Comparison of ENCODE assay signal across 8 mouse cellular contexts in genomic region chr2:4558651-4559203, GRCm38 (mm10).
DNase-seq lines count a peak whose midpoint lies in the region; ATAC-seq and TF ChIP-seq lines count a peak whose summit lies in the region.

No protein-coding gene starts in this region.

- no peak for DNase-seq in kidney, postnatal 4 days
- DNase-seq in lung, postnatal 10 days, result peak; percentile 30
- no peak for DNase-seq in thymus, postnatal 10 days (ENCODE audit: low spot score in 2 of 2)
- DNase-seq in urinary bladder, adult 2 months (ENCODE audit: low spot score), result no peak

- H3K27ac ChIP-seq in kidney, embryonic 16.5 days (ENCODE audit: low read length), result peak overlapping the region; percentile 96
- peak overlapping the region; percentile 85 for H3K27ac ChIP-seq in bone marrow macrophage, adult 2 months (ENCODE audit: insufficient read depth, low read depth, low read length)
- H3K27ac ChIP-seq in heart, embryonic 16.5 days (ENCODE audit: low read length), result peak overlapping the region; percentile 98

- no peaks in the 10 kb centered on the region for H3K36me3 ChIP-seq in kidney, embryonic 16.5 days (ENCODE audit: insufficient read depth, low read length)
- no peaks in the 10 kb centered on the region for H3K36me3 ChIP-seq in heart, embryonic 16.5 days (ENCODE audit: control insufficient read depth, insufficient read depth)

- peak overlapping the region; percentile 72 for H3K9ac ChIP-seq in kidney, embryonic 16.5 days (replicated peaks; ENCODE audit: low read length)
- peak overlapping the region; percentile 84 for H3K9ac ChIP-seq in heart, embryonic 16.5 days (ENCODE audit: low read length)

- peak overlapping the region; percentile 65 for H3K4me3 ChIP-seq in kidney, embryonic 16.5 days (ENCODE audit: low read length)
- peak overlapping the region; percentile 76 for H3K4me3 ChIP-seq in bone marrow macrophage, adult 2 months (ENCODE audit: insufficient read depth, low read length)
- peak overlapping the region; percentile 71 for H3K4me3 ChIP-seq in heart, embryonic 16.5 days (ENCODE audit: low read length)

- peak overlapping the region; percentile 78 for H3K4me2 ChIP-seq in kidney, embryonic 16.5 days (replicated peaks; ENCODE audit: low read depth, low read length)
- peak overlapping the region; percentile 69 for H3K4me2 ChIP-seq in heart, embryonic 16.5 days (ENCODE audit: low read depth, low read length)

- peaks cover 71% of the 10 kb centered on the region for H3K4me1 ChIP-seq in kidney, embryonic 16.5 days (ENCODE audit: insufficient read depth, low read length)
- peaks cover 54% of the 10 kb centered on the region for H3K4me1 ChIP-seq in bone marrow macrophage, adult 2 months (ENCODE audit: control insufficient read depth, insufficient read depth, low read length)
- H3K4me1 ChIP-seq in heart, embryonic 16.5 days (ENCODE audit: control insufficient read depth, insufficient read depth, low read length), result peaks cover 61% of the 10 kb centered on the region

- no peak for TF ChIP-seq CTCF in bone marrow macrophage, adult 2 months (IDR thresholded peaks at IDR 0.05; ENCODE audit: low read depth, low read length)

- no peak for ATAC-seq in kidney, embryonic 16.5 days (ENCODE audit: low FRiP score, low TSS enrichment)
- no peak for ATAC-seq in heart, embryonic 16.5 days (replicated peaks; ENCODE audit: extremely low read depth, insufficient read depth, low FRiP score)
- no peak for ATAC-seq in erythroid progenitor cell, adult 5-6 weeks (replicated peaks; ENCODE audit: low FRiP score, poor library complexity, severe bottlenecking)

- H3K9me3 ChIP-seq in kidney, embryonic 16.5 days (ENCODE audit: low read length), result no peaks in the 10 kb centered on the region
- no peaks in the 10 kb centered on the region for H3K9me3 ChIP-seq in heart, embryonic 16.5 days (replicated peaks; ENCODE audit: control insufficient read depth, low read length)

- H3K27me3 ChIP-seq in kidney, embryonic 16.5 days (ENCODE audit: insufficient read depth, low read length), result no peaks in the 10 kb centered on the region
- no peaks in the 10 kb centered on the region for H3K27me3 ChIP-seq in heart, embryonic 16.5 days (ENCODE audit: control insufficient read depth, insufficient read depth, low read length)

- TF ChIP-seq POLR2A in bone marrow macrophage, adult 2 months (IDR thresholded peaks at IDR 0.05; ENCODE audit: borderline replicate concordance, low read depth, low read length), result no peak

- 13% methylated on average over 8 of the region's 8 CpGs for WGBS in kidney, embryonic 16.5 days
- 9% methylated on average over 8 of the region's 8 CpGs for WGBS in heart, embryonic 16.5 days
